Mouse (Mus musculus): ENCODE data around the gene H2-Oa. TPM values are rescaled to one million over a fixed set of nuclear protein-coding genes. Genes with fewer than 3 reads are reported as not detected.
A peak's percentile ranks its signal among the peaks of the same experiment; 100 is the strongest.

The H2-Oa gene
- total RNA-seq, 2 experiments from 2014 or later, result 0.47 TPM; not detected in 1

GRCm38 (mm10) chr17:34087386-34087785, 4.8 kb upstream of the H2-Oa start:
- H3K27ac ChIP-seq, result no peak overlapping the region
- intact Hi-C loops (cut with DNase I), result no loop called here
- TF ChIP-seq CTCF (IDR thresholded peaks at IDR 0.05), result no peak

DNA sequence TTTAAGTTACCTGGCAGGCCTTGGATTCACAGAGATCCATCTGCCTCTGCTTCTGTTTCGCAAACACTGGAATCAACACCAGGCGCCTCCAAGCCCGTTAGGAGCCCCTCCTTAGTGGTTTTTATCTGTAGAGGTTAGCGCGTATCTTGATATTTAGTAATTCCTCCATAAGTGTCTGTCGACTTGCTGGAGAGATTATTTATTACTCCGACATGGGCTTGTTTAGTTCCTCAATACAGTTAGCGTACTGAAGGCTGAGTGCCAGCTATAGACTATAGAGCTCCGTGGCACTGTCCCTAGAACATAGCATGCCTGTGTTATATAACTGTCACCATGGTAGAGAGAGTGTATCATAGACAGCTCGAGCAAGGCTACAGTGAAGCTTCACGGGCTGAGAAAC, 4.0 kb upstream of the H2-Oa start:
- no peak overlapping the region for H3K27ac ChIP-seq
- no peak for DNase-seq (ENCODE audit: extremely low spot score in 1 of 2, low spot score in 2 of 2)
- intact Hi-C loops (cut with DNase I), result no loop called here
- H3K4me3 ChIP-seq, result no peak overlapping the region
- no peak for TF ChIP-seq CTCF (IDR thresholded peaks at IDR 0.05)

More at GRCm38 (mm10) chr17:34087386-34087785, 4.8 kb upstream of the H2-Oa start:
- no peak overlapping the region for H3K4me3 ChIP-seq
- DNase-seq (ENCODE audit: extremely low spot score in 1 of 2, low spot score in 2 of 2), result no peak

GRCm38 (mm10) chr17:34090923-34091322, 1.2 kb upstream of the H2-Oa start:
- TF ChIP-seq CTCF (IDR thresholded peaks at IDR 0.05), result peak; percentile 38
- DNase-seq (ENCODE audit: extremely low spot score in 1 of 2, low spot score in 2 of 2), result no peak

DNA sequence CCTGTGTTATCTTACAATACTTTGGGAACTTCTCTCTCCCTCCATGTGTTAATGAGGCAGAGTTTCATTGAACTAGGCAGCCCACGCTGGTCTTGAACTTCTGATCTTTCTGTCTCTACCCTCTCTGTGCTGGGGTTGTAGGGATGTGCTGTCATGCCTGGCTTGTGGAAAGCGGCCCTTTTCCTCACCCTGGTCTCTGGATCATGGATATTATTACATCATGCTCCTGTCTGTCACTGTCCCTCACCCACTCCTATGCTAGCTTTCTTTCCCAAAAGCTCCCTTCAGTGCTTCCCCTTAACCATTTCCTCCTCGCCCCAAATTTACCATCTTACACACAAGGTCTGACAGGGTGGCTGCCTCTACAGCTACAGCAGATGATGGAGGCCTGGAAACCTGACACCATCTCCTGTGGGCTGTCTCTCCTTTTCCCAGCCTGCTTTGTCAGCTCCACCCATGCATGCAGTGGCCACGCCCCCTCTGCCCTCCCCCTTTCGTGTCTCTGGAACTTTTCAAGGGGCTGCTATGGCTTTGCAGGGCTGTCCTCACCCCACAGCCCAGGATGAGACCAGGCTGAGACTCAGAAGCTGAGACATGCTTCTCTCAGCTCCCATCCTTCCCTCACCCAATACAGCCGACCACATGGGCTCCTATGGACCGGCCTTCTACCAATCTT, 1.2 kb downstream of the H2-Oa start:
- TF ChIP-seq CTCF (IDR thresholded peaks at IDR 0.05), result no peak
- no peak overlapping the region for H3K4me3 ChIP-seq
- intact Hi-C loops (cut with DNase I), result no loop called here

More at GRCm38 (mm10) chr17:34090923-34091322, 1.2 kb upstream of the H2-Oa start:
- intact Hi-C loops (cut with DNase I), result no loop called here
- H3K4me3 ChIP-seq, result no peak overlapping the region
- H3K27ac ChIP-seq, result no peak overlapping the region

DNA sequence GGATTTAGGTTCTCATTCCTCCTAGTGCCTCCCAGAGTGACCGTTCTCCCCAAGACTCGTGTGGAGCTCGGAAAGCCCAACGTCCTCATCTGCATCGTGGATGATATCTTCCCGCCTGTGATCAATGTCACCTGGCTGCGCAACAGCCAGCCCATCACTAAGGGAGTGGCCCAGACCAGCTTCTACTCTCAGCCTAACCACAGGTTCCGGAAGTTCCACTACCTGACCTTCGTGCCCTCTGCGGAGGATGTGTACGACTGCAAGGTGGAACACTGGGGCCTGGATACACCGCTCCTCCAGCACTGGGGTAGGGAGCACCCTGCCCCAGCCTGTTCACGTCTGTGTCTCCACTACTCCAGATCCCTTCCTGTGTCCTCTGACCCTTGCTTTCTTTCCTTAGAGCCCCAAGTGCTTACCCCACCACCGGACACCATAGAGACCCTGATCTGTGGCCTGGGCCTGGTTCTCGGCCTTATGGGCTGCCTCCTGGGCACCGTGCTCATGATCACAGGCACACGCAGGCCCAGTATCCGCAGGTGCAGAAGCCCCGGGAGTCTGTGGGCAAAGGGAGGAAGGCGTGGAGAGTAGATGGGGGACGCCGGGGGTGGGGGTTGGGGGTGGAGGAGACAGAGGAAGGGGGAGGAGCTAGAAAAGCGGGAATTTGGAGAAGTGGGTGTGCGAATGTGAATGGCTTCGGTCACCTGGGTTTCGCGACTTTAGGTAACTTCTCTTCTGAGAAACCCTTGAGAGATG, 2.3 kb downstream of the H2-Oa start:
- no peak for TF ChIP-seq CTCF (IDR thresholded peaks at IDR 0.05)
- DNase-seq (ENCODE audit: extremely low spot score in 1 of 2, low spot score in 2 of 2), result no peak
- H3K27ac ChIP-seq, result no peak overlapping the region
- H3K4me3 ChIP-seq, result no peak overlapping the region
- intact Hi-C loops (cut with DNase I), result no loop called here

More for the DNA sequence above, 1.2 kb downstream of the H2-Oa start:
- H3K27ac ChIP-seq, result no peak overlapping the region
- DNase-seq (ENCODE audit: extremely low spot score in 1 of 2, low spot score in 2 of 2), result no peak

DNA sequence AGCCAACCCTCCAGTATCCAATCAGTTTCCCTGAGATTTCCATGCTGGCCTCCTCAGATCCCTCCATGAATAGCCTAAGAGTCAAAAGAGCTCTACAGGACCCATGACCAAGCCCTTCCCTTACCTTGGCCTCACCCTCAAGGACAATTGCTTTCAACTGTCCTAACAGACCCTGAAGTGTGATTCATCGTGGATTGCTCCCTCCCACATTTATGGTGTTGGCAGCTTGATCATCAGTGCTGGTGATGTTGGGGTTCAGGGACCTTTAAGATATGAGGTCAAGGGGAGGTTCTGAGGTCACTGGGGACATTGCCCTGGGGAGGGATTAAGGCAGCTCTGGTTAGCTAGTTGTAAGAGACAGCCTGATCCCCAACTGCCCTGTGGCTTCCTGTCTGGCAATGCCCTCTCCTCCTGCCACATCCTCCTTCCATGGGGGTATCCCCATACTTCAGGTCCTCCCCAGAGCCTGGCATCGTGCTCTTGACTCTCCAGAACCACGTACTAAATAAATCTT, 4.4 kb downstream of the H2-Oa start:
- TF ChIP-seq CTCF (IDR thresholded peaks at IDR 0.05), result no peak
- intact Hi-C loops (cut with DNase I), result no loop called here
- DNase-seq (ENCODE audit: extremely low spot score in 1 of 2, low spot score in 2 of 2), result no peak
- Histone ChIP-seq H3K27ac (no peak overlapping the region), H3K4me3 (no peak overlapping the region)

- no peak overlapping the region for H3K4me3 ChIP-seq
- H3K27ac ChIP-seq, result no peak overlapping the region
- TF ChIP-seq CTCF (IDR thresholded peaks at IDR 0.05), result no peak
- intact Hi-C loops (cut with DNase I), result no loop called here
- no peak for DNase-seq (ENCODE audit: extremely low spot score in 1 of 2, low spot score in 2 of 2)
Measured at GRCm38 (mm10) chr17:34097272-34097671, 5.1 kb downstream of the H2-Oa start.

GRCm38 (mm10) chr17:34098709-34099479, 6.8 kb downstream of the H2-Oa start:
- Histone ChIP-seq H3K4me3 (no peak overlapping the region), H3K27ac (no peak overlapping the region)
- no peak for DNase-seq (ENCODE audit: extremely low spot score in 1 of 2, low spot score in 2 of 2)
- TF ChIP-seq CTCF (IDR thresholded peaks at IDR 0.05), result no peak
- intact Hi-C loops (cut with DNase I), result no loop called here

DNA sequence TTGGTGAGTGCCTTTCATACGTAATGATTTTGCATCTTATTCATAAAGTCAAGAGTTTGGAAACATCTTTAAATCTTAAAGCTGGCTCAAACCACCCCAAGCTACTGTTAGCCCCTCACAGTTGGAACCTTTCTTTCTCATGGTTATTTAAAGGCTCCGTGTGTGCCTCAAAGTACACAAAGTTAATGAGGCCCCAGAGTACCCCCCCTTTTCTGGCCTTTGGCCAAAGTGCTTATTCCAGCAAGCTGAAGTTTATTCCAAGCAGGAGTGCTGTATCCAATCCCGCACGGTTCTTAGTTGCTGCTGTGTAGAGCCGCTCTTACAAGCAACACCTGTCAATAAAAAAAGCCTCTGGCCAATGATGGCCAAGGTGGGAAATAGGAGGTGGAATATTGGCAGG, 7.4 kb downstream of the H2-Oa start:
- intact Hi-C loops (cut with DNase I), result no loop called here
- Histone ChIP-seq H3K4me3 (no peak overlapping the region), H3K27ac (no peak overlapping the region)
- no peak for TF ChIP-seq CTCF (IDR thresholded peaks at IDR 0.05)
- no peak for DNase-seq (ENCODE audit: extremely low spot score in 1 of 2, low spot score in 2 of 2)

GRCm38 (mm10) chr17:34101185-34101584, 9.0 kb downstream of the H2-Oa start:
- Histone ChIP-seq H3K4me3 (no peak overlapping the region), H3K27ac (no peak overlapping the region)
- no peak for DNase-seq (ENCODE audit: extremely low spot score in 1 of 2, low spot score in 2 of 2)
- intact Hi-C loops (cut with DNase I), result loop anchor here (1.0 kb wide), 1 partner anchor 68 kb away; no protein-coding TSS in a partner anchor
- TF ChIP-seq CTCF (IDR thresholded peaks at IDR 0.05), result no peak

DNA sequence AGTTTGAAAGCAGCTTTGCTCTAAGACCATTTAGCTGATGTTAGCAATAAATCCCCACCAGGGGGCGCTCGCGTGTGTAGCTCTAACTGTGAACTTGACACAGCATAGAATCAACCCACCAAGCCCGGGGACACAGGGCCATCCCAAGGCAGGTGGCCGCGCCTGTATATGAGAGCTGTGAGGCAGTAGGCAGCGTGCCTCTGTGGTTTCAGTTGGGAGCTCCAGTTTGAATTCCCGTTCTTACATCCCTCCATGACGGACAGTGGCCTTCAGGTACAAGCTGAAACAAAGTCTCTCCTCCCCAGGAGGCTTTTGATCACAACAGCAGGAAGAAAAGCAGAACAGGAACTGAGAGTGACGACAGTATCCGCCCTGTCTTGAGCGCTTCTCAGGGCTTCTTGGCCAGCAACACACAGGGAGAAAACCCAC, 9.5 kb downstream of the H2-Oa start:
- intact Hi-C loops (cut with DNase I), result loop anchor here (1.0 kb wide), 1 partner anchor 68 kb away; no protein-coding TSS in a partner anchor
- H3K4me3 ChIP-seq, result peak overlapping the region; percentile 33; the same call in 1 of the 2 replicates

More for the DNA sequence above, 9.5 kb downstream of the H2-Oa start:
- TF ChIP-seq CTCF (IDR thresholded peaks at IDR 0.05), result peak; percentile 94
- DNase-seq (ENCODE audit: extremely low spot score in 1 of 2, low spot score in 2 of 2), result peak; percentile 84 to 86
- no peak overlapping the region for H3K27ac ChIP-seq

Data from left cerebral cortex, adult 2 months (tissue).